Mouse (Mus musculus) spleen, adult 2 months (tissue): Measurements from ENCODE around the gene Ndufaf4. TPM values are rescaled to one million over a fixed set of nuclear protein-coding genes. Genes with fewer than 3 reads are reported as not detected.

ENCODE experiments used
- DNase-seq, 2 experiments: peaks; one replicate each; pipeline versions ENCODE4 v3.0.0 to v3.0.0-alpha.2; 2012 to 2021; ENCODE audit warnings: low spot score in 2 of 2, low read depth in 1 of 2
- H3K27ac ChIP-seq: fragments of 200-500 bp; 2 replicates; pipeline ENCODE4 v1.5.1; 2012; ENCODE audit warnings: low read length, inconsistent platforms; ENCODE audit not compliant: insufficient read depth
- H3K27me3 ChIP-seq: fragments of 200-500 bp; 2 replicates; pipeline ENCODE4 v1.6.1; 2012; ENCODE audit warnings: mild to moderate bottlenecking, moderate library complexity, low read length, inconsistent platforms; ENCODE audit not compliant: control insufficient read depth, insufficient read depth
- H3K36me3 ChIP-seq: fragments of 200-500 bp; 2 replicates; pipeline ENCODE4 v1.6.1; 2012; ENCODE audit warnings: mild to moderate bottlenecking, low read length, inconsistent platforms; ENCODE audit not compliant: control insufficient read depth, insufficient read depth
- H3K4me1 ChIP-seq: fragments of 200-500 bp; 2 replicates; pipeline ENCODE4 v1.6.1; 2011; ENCODE audit warnings: inconsistent platforms; ENCODE audit not compliant: control insufficient read depth, insufficient read depth, insufficient read length
- H3K4me3 ChIP-seq: fragments of 200-500 bp; 2 replicates; pipeline ENCODE4 v1.5.1; 2011; ENCODE audit warnings: mild to moderate bottlenecking, inconsistent platforms; ENCODE audit not compliant: insufficient read depth, insufficient read length; ENCODE audit errors: extremely low read depth
- CTCF ChIP-seq: fragments of 200-500 bp; IDR thresholded peaks from 2 replicates; pipeline ENCODE4 v1.5.1; 2011; ENCODE audit warnings: mild to moderate bottlenecking, inconsistent platforms; ENCODE audit not compliant: insufficient read depth, insufficient read length, insufficient replicate concordance; ENCODE audit errors: extremely low read depth
- POLR2A ChIP-seq: fragments of 200-500 bp; IDR thresholded peaks from 2 replicates; pipeline ENCODE4 v1.6.1; 2011; ENCODE audit warnings: low read depth, low read length, inconsistent platforms
- WGBS: fragments of 180-500 bp; shearing (Covaris S2); methylation state at CpG from one replicate; pipeline ENCODE4 v1.1.7; 2018; 5-methylcytosine and 5-hydroxymethylcytosine counted together
- polyA plus RNA-seq: library from polyadenylated mRNA; depleted of rRNA; stranded (reverse); fragments of >200 nt; gene quantifications from 2 replicates; pipeline ENCODE4 v1.2.3, GENCODE M21; 2012

The Ndufaf4 gene
- polyA plus RNA-seq, 1 experiment: 1.8 TPM

DNA sequence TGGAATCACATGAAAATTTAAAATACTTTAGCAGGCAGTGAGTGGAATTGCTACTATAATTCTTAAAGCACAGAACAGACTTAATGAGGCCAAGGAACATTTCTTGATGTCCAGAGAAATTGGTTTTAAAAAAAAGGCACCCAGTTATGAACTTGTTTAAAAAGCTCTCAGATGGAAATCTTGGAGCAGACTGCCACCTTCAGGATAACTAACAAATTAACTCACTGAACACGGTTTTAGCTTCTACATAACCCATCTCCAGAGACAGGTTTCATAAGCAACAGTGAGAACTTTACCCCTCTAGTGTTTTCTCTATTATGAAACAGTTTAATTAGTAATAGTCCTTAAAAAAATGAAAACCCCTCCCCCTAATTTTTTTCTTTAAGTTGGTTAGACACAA is 1.1 kb upstream of the Ndufaf4 start:
- H3K4me1 ChIP-seq: peaks cover 2% of the 10 kb centered on the region; the same call in 1 of the 2 replicates
- no peaks in the 10 kb centered on the region for H3K36me3 ChIP-seq
- H3K27me3 ChIP-seq: no peaks in the 10 kb centered on the region
- H3K27ac ChIP-seq: no peak overlapping the region
- 2% methylated on average over 1 of the region's 1 CpGs for WGBS
- TF ChIP-seq CTCF (no peak), POLR2A (no peak)
- peak in 1 of 2 experiments; percentile 17 for DNase-seq
- H3K4me3 ChIP-seq: no peak overlapping the region

DNA sequence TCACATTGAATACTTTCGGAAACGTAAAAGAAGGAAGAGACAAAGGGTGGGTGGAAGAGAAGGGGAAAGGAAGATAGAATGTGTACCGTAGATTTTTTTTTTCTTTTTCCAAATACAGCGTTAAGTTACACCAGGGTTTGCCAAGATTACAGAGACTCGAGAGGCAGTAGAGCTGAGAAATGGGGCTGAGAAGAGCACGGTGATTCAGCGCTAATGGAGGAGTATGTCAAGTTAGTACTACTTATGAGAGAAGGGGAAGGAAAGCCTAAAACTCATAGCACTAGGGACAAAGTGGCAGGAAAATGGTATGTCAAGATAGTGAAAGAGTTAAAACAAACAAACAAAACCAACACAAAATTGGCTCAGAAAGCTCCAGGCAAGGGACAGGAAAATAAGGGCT is 532 bp upstream of the Ndufaf4 start:
- H3K36me3 ChIP-seq: no peaks in the 10 kb centered on the region
- peaks cover 2% of the 10 kb centered on the region; the same call in 1 of the 2 replicates for H3K4me1 ChIP-seq
- TF ChIP-seq POLR2A (no peak), CTCF (no peak)
- DNase-seq: no peak
- peak overlapping the region; percentile 74 for H3K4me3 ChIP-seq
- H3K27me3 ChIP-seq: no peaks in the 10 kb centered on the region
- H3K27ac ChIP-seq: no peak overlapping the region
- 11% methylated on average over 7 of the region's 7 CpGs for WGBS

DNA sequence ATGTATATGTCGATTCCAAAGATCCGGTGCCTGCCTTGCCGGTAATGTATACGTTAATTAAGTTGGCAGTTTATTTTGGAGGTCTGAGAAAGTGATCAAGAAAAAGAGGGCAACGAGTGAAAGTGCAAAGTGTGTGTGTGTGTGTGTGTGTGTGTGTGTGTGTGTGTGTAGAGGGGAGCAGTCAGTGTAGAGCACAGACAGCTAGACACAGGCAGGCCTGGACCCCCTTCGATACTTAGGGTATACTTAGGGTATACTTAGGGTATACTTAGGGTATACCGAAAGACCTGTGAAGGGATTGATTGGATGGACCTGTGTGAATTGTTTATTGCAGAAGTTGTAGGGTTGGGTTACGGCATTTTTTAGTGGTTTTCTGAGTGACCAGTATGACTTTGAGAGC is 753 bp downstream of the Ndufaf4 start:
- DNase-seq: no peak
- Histone ChIP-seq H3K36me3 (no peaks in the 10 kb centered on the region), H3K4me1 (peaks cover 2% of the 10 kb centered on the region; the same call in 1 of the 2 replicates), H3K27ac (no peak overlapping the region), H3K4me3 (peak overlapping the region; percentile 38), H3K27me3 (no peaks in the 10 kb centered on the region)
- TF ChIP-seq CTCF: no peak
- 22% methylated on average over 8 of the region's 8 CpGs for WGBS

DNA sequence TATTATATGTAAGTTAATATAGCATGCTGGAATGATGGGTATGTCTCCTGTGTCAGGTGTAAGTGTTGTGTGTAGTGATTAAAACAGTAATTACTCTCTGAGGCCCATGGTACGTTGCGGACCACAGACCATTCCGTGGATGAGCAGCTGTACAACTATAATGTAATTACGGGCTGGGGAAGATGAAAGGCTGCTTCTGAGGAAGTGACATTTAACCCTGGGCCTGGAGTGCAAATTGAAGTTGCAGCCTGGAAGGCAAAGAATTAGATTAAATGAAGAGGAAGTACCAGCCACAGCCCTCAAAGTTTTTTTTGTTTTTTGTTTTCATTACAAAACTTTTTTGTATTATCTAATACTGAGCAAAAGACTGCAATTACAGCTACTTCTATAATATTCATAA is 1.3 kb downstream of the Ndufaf4 start:
- Histone ChIP-seq H3K4me3 (no peak overlapping the region), H3K36me3 (no peaks in the 10 kb centered on the region), H3K27ac (no peak overlapping the region), H3K27me3 (no peaks in the 10 kb centered on the region), H3K4me1 (peaks cover 2% of the 10 kb centered on the region; the same call in 1 of the 2 replicates)
- DNase-seq: no peak
- no peak for TF ChIP-seq POLR2A
- 31% methylated on average over 4 of the region's 4 CpGs for WGBS

DNA sequence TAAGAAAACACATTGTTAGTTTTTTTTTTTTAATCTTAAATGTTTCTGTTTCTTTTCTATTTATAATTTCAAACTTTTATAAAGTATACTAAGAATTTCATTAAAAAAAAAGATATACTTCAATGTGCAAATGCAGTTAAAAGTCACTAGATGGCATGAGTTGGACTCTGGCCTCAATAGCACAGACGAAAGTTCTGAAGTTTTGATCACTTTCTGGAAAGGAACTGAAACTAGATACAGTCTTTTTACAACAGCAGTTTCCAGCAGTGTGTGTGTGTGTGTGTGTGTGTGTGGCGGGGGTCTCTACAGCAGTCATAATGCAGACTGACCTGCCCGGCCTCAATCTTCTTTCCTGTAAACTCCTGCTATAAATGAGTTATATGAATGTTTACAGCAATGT is 9.9 kb downstream of the Ndufaf4 start:
- WGBS: 33% methylated on average over 3 of the region's 3 CpGs
- TF ChIP-seq CTCF: no peak
- no peak for TF ChIP-seq POLR2A
- no peaks in the 10 kb centered on the region for H3K27me3 ChIP-seq
- no peaks in the 10 kb centered on the region for H3K4me1 ChIP-seq
- H3K27ac ChIP-seq: no peak overlapping the region
- H3K36me3 ChIP-seq: no peaks in the 10 kb centered on the region
- H3K4me3 ChIP-seq: no peak overlapping the region
- DNase-seq: no peak

DNA sequence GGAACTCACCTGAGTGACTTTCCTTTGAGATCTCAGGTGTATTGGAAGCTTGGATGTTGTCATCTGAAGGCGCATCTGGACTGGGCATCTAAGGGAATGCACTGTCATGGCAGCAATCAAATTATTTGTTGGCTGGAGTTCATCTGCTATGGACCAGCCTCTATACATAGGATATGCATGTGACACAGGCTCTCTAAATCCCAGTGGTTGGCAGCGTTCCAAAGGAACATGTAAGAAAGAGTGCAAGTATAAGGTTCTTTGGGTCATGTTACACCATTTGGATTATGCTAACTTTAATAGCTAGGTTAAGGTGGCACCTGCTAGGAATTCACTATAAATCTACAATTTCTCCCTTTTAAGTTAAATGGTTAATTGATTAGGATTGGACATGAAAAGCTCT is 17.7 kb downstream of the Ndufaf4 start:
- Histone ChIP-seq H3K27me3 (no peaks in the 10 kb centered on the region), H3K36me3 (no peaks in the 10 kb centered on the region), H3K4me3 (no peak overlapping the region), H3K4me1 (no peaks in the 10 kb centered on the region), H3K27ac (no peak overlapping the region)
- no peak for TF ChIP-seq POLR2A
- no peak for TF ChIP-seq CTCF
- DNase-seq: no peak
- WGBS: 86% methylated on average over 2 of the region's 2 CpGs

DNA sequence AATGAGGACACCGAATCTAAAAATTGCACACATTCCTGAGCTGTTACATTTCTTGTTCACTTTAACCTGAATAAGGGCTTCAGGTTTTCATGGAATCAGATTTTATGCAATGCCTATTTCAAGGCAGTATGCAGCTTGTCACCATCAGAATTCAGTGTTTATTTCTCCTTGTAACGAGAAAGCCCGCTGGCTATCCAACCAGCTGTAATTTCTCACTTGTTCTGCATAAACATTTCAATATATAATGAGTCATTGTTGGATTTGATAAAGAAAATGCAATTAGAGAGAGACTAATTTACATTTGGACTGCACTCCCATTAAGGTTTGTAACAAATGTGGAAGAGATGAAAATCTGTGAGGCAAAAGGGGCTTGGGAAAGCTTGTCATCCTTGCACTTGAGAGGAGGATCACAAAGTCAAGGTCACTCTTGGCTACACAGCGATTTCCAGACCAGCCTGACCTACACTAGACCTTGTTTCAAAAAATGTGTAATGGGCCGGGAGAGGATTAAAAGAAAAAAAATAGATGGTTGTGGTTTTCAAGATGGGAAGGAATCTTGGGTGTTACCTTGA is 22.2 kb downstream of the Ndufaf4 start:
- TF ChIP-seq CTCF (no peak), POLR2A (no peak)
- no peaks in the 10 kb centered on the region for H3K36me3 ChIP-seq
- H3K4me3 ChIP-seq: no peak overlapping the region
- H3K27ac ChIP-seq: no peak overlapping the region
- no peaks in the 10 kb centered on the region for H3K4me1 ChIP-seq
- WGBS: 79% methylated on average over 5 of the region's 5 CpGs
- H3K27me3 ChIP-seq: no peaks in the 10 kb centered on the region
- DNase-seq: no peak
